Mouse (Mus musculus) heart, postnatal 0 days (tissue): ENCODE data around the gene Hist1h2bj. TPM values are rescaled to one million over a fixed set of nuclear protein-coding genes. Genes with fewer than 3 reads are reported as not detected.

ENCODE experiments used
- ATAC-seq: fragments of 200-750 bp; cut with Nextera tagmentation; 2 replicates; pipeline ENCODE4 v1.8.0; 2017; ENCODE audit warnings: low read depth, moderate number of reproducible peaks, moderate library complexity; ENCODE audit not compliant: insufficient read depth
- DNase-seq: peaks from one replicate; pipeline ENCODE4 v3.0.0-alpha.2; 2016; ENCODE audit warnings: low spot score
- H3K27ac ChIP-seq: fragments of 300-500 bp; sonication (generic); 2 replicates; pipeline ENCODE4 v1.5.1; 2014; ENCODE audit warnings: low read depth, mild to moderate bottlenecking
- H3K27me3 ChIP-seq: fragments of 300-500 bp; sonication (generic); 2 replicates; pipeline ENCODE4 v1.6.1; 2014; ENCODE audit warnings: low read length, mixed read lengths; ENCODE audit not compliant: control insufficient read depth, insufficient read depth
- H3K36me3 ChIP-seq: fragments of 300-500 bp; sonication (generic); replicated peaks from 2 replicates; pipeline ENCODE4 v1.6.1; 2014; ENCODE audit warnings: low read length, mixed read lengths; ENCODE audit not compliant: control insufficient read depth, insufficient read depth
- H3K4me1 ChIP-seq: fragments of 300-500 bp; sonication (generic); 2 replicates; pipeline ENCODE4 v1.6.1; 2014; ENCODE audit warnings: antibody characterized with exemption; ENCODE audit not compliant: control insufficient read depth, insufficient read depth
- H3K4me2 ChIP-seq: fragments of 300-500 bp; sonication (generic); 2 replicates; pipeline ENCODE4 v1.6.1; 2014; ENCODE audit warnings: low read depth, mild to moderate bottlenecking, low read length, moderate library complexity
- H3K4me3 ChIP-seq: fragments of 300-500 bp; sonication (generic); 2 replicates; pipeline ENCODE4 v1.5.1; 2014; ENCODE audit warnings: low read depth, low read length
- H3K9ac ChIP-seq: fragments of 300-500 bp; sonication (generic); replicated peaks from 2 replicates; pipeline ENCODE4 v1.6.1; 2014; ENCODE audit warnings: low read depth, low read length, mixed read lengths
- H3K9me3 ChIP-seq: fragments of 300-500 bp; sonication (generic); replicated peaks from 2 replicates; pipeline ENCODE4 v1.6.1; 2016; ENCODE audit warnings: low read length; ENCODE audit not compliant: control insufficient read depth
- CTCF ChIP-seq: IDR thresholded peaks from 2 replicates; pipeline ENCODE4 v1.5.1; 2016; ENCODE audit warnings: antibody characterized with exemption, control low read depth, low read depth
- EP300 ChIP-seq: IDR thresholded peaks from 2 replicates; pipeline ENCODE4 v1.6.1; 2016; ENCODE audit warnings: antibody characterized with exemption, low read depth
- WGBS: fragments of 180-500 bp; shearing (Covaris S2); extraction: QIAGEN DNeasy Blood & Tissue Kit; methylation state at CpG from one replicate; pipeline ENCODE4 v1.1.7; 2014; 5-methylcytosine and 5-hydroxymethylcytosine counted together
- polyA plus RNA-seq: library from polyadenylated mRNA; unstranded; fragments of >200 nt; fragmentation: Nextera tagmentation; extraction: Ambion mirVana; gene quantifications from 2 replicates; pipeline ENCODE4 v1.2.1, GENCODE M21; 2015
- total RNA-seq: library from RNA; depleted of rRNA; stranded (reverse); fragments of >200 nt; gene quantifications from 2 replicates; pipeline ENCODE4 v1.2.3, GENCODE M21; 2014; ENCODE audit warnings: low replicate concordance

Hist1h2bj gene
- total and polyA plus RNA-seq, 2 experiments from 2014 or later = 3.1 to 1,225 TPM

GRCm38 (mm10) chr13:22007121-22007510 lies 35.9 kb upstream of the Hist1h2bj start:
- no peak overlapping the region for H3K9ac ChIP-seq
- H3K9me3 ChIP-seq = no peaks in the 10 kb centered on the region
- peak overlapping the region; percentile 70 for H3K4me3 ChIP-seq
- no peak for TF ChIP-seq EP300
- no peak for TF ChIP-seq CTCF
- peak overlapping the region; percentile 97 for H3K4me2 ChIP-seq
- no peak for DNase-seq
- peaks cover 95% of the 10 kb centered on the region for H3K27me3 ChIP-seq
- no peaks in the 10 kb centered on the region for H3K36me3 ChIP-seq
- no peak for ATAC-seq
- H3K27ac ChIP-seq = no peak overlapping the region
- peaks cover 6% of the 10 kb centered on the region for H3K4me1 ChIP-seq
- WGBS = 6% methylated on average over 18 of the region's 18 CpGs

- WGBS = 56% methylated on average over 7 of the region's 7 CpGs
- H3K4me3 ChIP-seq = no peak overlapping the region
These were observed 35.1 kb upstream of the Hist1h2bj start for GRCm38 (mm10) chr13:22007872-22008271.

GRCm38 (mm10) chr13:22008707-22009106 lies 34.3 kb upstream of the Hist1h2bj start:
- ATAC-seq = no peak
- 82% methylated on average over 3 of the region's 3 CpGs for WGBS
- TF ChIP-seq CTCF (no peak), EP300 (no peak)

More at GRCm38 (mm10) chr13:22007872-22008271, 35.1 kb upstream of the Hist1h2bj start:
- Histone ChIP-seq H3K4me1 (peaks cover 6% of the 10 kb centered on the region), H3K27ac (no peak overlapping the region), H3K9me3 (no peaks in the 10 kb centered on the region), H3K27me3 (peaks cover 95% of the 10 kb centered on the region), H3K4me2 (no peak overlapping the region), H3K9ac (no peak overlapping the region), H3K36me3 (no peaks in the 10 kb centered on the region)
- DNase-seq = no peak
- ATAC-seq = no peak
- no peak for TF ChIP-seq EP300
- no peak for TF ChIP-seq CTCF

GRCm38 (mm10) chr13:22009642-22010041 lies 33.4 kb upstream of the Hist1h2bj start, which contains the start of gene Prss16:
Gene Prss16 (minus strand): TSS chr13:22009742.
- 33% methylated on average over 7 of the region's 7 CpGs for WGBS
- H3K9ac ChIP-seq = no peak within 1 kb of the TSS
- H3K4me1 ChIP-seq = peaks cover 6% of the 10 kb centered on the region
- DNase-seq = no peak
- H3K27me3 ChIP-seq = peaks cover 93% of the 10 kb centered on the region
- H3K9me3 ChIP-seq = no peaks in the 10 kb centered on the region
- no peak for TF ChIP-seq EP300
- no peak for TF ChIP-seq CTCF
- ATAC-seq = no peak
- no peak within 1 kb of the TSS for H3K4me3 ChIP-seq
- no peak within 1 kb of the TSS for H3K27ac ChIP-seq
- no peaks in the 10 kb centered on the region for H3K36me3 ChIP-seq
- no peak within 1 kb of the TSS for H3K4me2 ChIP-seq

More at GRCm38 (mm10) chr13:22008707-22009106, 34.3 kb upstream of the Hist1h2bj start:
- H3K4me1 ChIP-seq = peaks cover 6% of the 10 kb centered on the region
- no peak overlapping the region for H3K9ac ChIP-seq
- no peak overlapping the region for H3K27ac ChIP-seq
- no peak overlapping the region for H3K4me3 ChIP-seq
- no peak for DNase-seq
- H3K4me2 ChIP-seq = no peak overlapping the region
- H3K9me3 ChIP-seq = no peaks in the 10 kb centered on the region
- peaks cover 93% of the 10 kb centered on the region for H3K27me3 ChIP-seq
- H3K36me3 ChIP-seq = no peaks in the 10 kb centered on the region

- no peaks in the 10 kb centered on the region for H3K36me3 ChIP-seq
- TF ChIP-seq EP300 (no peak), CTCF (no peak)
- peaks cover 70% of the 10 kb centered on the region for H3K27me3 ChIP-seq
- no peaks in the 10 kb centered on the region for H3K4me1 ChIP-seq
- WGBS = 25% methylated on average over 13 of the region's 13 CpGs
- H3K27ac ChIP-seq = no peak overlapping the region
- peak overlapping the region; percentile 30 for H3K4me3 ChIP-seq
- DNase-seq (no peak), ATAC-seq (no peak)
- no peaks in the 10 kb centered on the region for H3K9me3 ChIP-seq
- H3K4me2 ChIP-seq = no peak overlapping the region
- H3K9ac ChIP-seq = no peak overlapping the region
These were observed 29.3 kb upstream of the Hist1h2bj start for GRCm38 (mm10) chr13:22013716-22014115.

GRCm38 (mm10) chr13:22014411-22014845 lies 28.6 kb upstream of the Hist1h2bj start:
- Histone ChIP-seq H3K4me2 (peak overlapping the region; percentile 35), H3K4me3 (peak overlapping the region; percentile 30), H3K9me3 (no peaks in the 10 kb centered on the region), H3K36me3 (no peaks in the 10 kb centered on the region), H3K4me1 (no peaks in the 10 kb centered on the region), H3K27ac (no peak overlapping the region), H3K9ac (no peak overlapping the region), H3K27me3 (peaks cover 62% of the 10 kb centered on the region)
- ATAC-seq (no peak), DNase-seq (no peak)
- TF ChIP-seq EP300 (no peak), CTCF (no peak)
- WGBS = 10% methylated on average over 17 of the region's 17 CpGs
